Mouse (Mus musculus) myocyte (in vitro differentiated cells): Measurements from ENCODE around the gene Dcp1a. TPM values are rescaled to one million over a fixed set of nuclear protein-coding genes. Genes with fewer than 3 reads are reported as not detected.

Source experiments
- H3K27me3 ChIP-seq: one replicate; pipeline ENCODE4 v1.6.1; 2011; ENCODE audit not compliant: control insufficient read depth, insufficient read depth, insufficient read length
- H3K36me3 ChIP-seq: one replicate; pipeline ENCODE4 v1.6.1; 2011; ENCODE audit not compliant: control insufficient read depth, insufficient read depth
- H3K4me2 ChIP-seq: one replicate; pipeline ENCODE4 v1.6.1; 2011; ENCODE audit warnings: low read depth, control low read depth
- H3K4me3 ChIP-seq: one replicate; pipeline ENCODE4 v1.5.1; 2011; ENCODE audit warnings: mild to moderate bottlenecking, control low read depth, moderate library complexity
- H3K79me2 ChIP-seq: one replicate; pipeline ENCODE4 v1.6.1; 2011; ENCODE audit not compliant: control insufficient read depth, insufficient read depth
- H3ac ChIP-seq: one replicate; pipeline ENCODE4 v1.6.1; 2011; ENCODE audit not compliant: control insufficient read depth, insufficient read length
- CEBPB ChIP-seq: IDR thresholded peaks from 2 replicates; pipeline ENCODE4 v1.6.1; 2011; ENCODE audit warnings: mild to moderate bottlenecking, moderate library complexity; ENCODE audit not compliant: poor library complexity, insufficient read depth, severe bottlenecking
- E2F4 ChIP-seq: IDR thresholded peaks from one replicate; pipeline ENCODE4 v1.6.1; 2011; ENCODE audit warnings: mild to moderate bottlenecking, control low read depth, moderate library complexity; ENCODE audit not compliant: insufficient read depth
- MAX ChIP-seq: IDR thresholded peaks from one replicate; pipeline ENCODE4 v1.6.1; 2011; ENCODE audit warnings: low read depth, mild to moderate bottlenecking, control low read depth
- MYOD1 ChIP-seq, 3 experiments: IDR thresholded peaks; one replicate each; pipeline ENCODE4 v1.6.1; 2011; ENCODE audit warnings: control low read depth in 2 of 3, low read depth in 2 of 3, mild to moderate bottlenecking in 2 of 3, moderate library complexity in 1 of 3; ENCODE audit not compliant: insufficient read length in 2 of 3, control insufficient read depth in 1 of 3
- MYOG ChIP-seq, 3 experiments: IDR thresholded peaks; one replicate each; pipeline ENCODE4 v1.6.1; 2011; ENCODE audit warnings: control low read depth in 2 of 3, low read depth in 2 of 3, mild to moderate bottlenecking in 2 of 3; ENCODE audit not compliant: insufficient read length in 2 of 3, control insufficient read depth in 1 of 3, insufficient read depth in 1 of 3
- POLR2A ChIP-seq: IDR thresholded peaks from one replicate; pipeline ENCODE4 v1.6.1; 2011; ENCODE audit warnings: low read depth, mild to moderate bottlenecking, control low read depth, moderate library complexity; ENCODE audit not compliant: insufficient read length
- POLR2AphosphoS2 ChIP-seq: IDR thresholded peaks from one replicate; pipeline ENCODE4 v1.6.1; 2011; ENCODE audit warnings: low read depth, control low read depth; ENCODE audit not compliant: insufficient read length
- REST ChIP-seq: IDR thresholded peaks from one replicate; pipeline ENCODE4 v1.6.1; 2011; ENCODE audit warnings: mild to moderate bottlenecking, control low read depth, moderate library complexity; ENCODE audit not compliant: insufficient read depth, insufficient read length
- SRF ChIP-seq: IDR thresholded peaks from one replicate; pipeline ENCODE4 v1.6.1; 2011; ENCODE audit warnings: low read depth; ENCODE audit not compliant: control insufficient read depth, insufficient read length
- TCF12 ChIP-seq: IDR thresholded peaks from one replicate; pipeline ENCODE4 v1.6.1; 2011; ENCODE audit warnings: mild to moderate bottlenecking, control low read depth; ENCODE audit not compliant: poor library complexity, insufficient read depth, severe bottlenecking
- TCF3 ChIP-seq: IDR thresholded peaks from one replicate; pipeline ENCODE4 v1.6.1; 2011; ENCODE audit warnings: low read depth, control low read depth; ENCODE audit not compliant: insufficient read length
- USF1 ChIP-seq: IDR thresholded peaks from one replicate; pipeline ENCODE4 v1.6.1; 2011; ENCODE audit warnings: low read depth, mild to moderate bottlenecking, control low read depth, moderate library complexity
- polyA plus RNA-seq: library from polyadenylated mRNA; unstranded; fragments of >200 nt; fragmentation: generic; extraction: Trizol; gene quantifications from one replicate; pipeline ENCODE4 v1.2.1, GENCODE M21; 2012; ENCODE audit warnings: missing spikeins

Dcp1a gene
- polyA plus RNA-seq, 1 experiment, result 7.2 TPM

DNA sequence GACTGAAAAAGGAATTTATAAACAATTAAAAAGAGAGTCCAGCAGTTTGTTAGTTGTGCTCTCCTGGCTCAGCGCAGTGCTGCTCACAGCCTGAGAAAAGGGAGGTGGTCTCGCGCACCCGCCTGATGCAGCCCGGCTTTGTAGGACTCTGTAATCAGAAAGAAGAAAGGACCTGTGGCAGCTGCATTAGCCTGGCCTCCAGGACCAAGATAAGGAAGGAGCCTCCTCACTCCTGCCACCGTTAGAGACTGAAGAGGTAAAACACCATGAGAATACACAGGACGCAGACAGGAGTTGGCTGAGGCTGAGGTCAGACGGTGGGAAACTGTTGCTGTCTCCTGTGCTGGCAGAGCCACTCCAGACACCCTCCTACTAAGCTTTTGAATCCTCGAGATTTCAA lies 12.0 kb downstream of the Dcp1a start, which contains the start of gene Cacna1d:
Gene Cacna1d, minus strand, starts transcription at position 114 of the 400 bp plus-strand sequence.
- H3ac ChIP-seq, result no peak within 1 kb of the TSS
- H3K36me3 ChIP-seq, result peaks cover 38% of the 10 kb centered on the region
- H3K4me3 ChIP-seq, result no peak within 1 kb of the TSS
- no peaks in the 10 kb centered on the region for H3K27me3 ChIP-seq
- TF ChIP-seq POLR2AphosphoS2 (no peak), TCF3 (no peak), POLR2A (no peak), CEBPB (no peak), MAX (no peak), MYOD1 (IDR thresholded peaks at IDR 0.05; ENCODE audit: control insufficient read depth in 1 of 3, insufficient read length in 2 of 3, low read depth in 2 of 3) (no peak), REST (no peak), E2F4 (no peak), TCF12 (no peak), USF1 (no peak), MYOG (IDR thresholded peaks at IDR 0.05; ENCODE audit: control insufficient read depth in 1 of 3, insufficient read depth in 1 of 3, insufficient read length in 2 of 3, low read depth in 2 of 3) (no peak), SRF (no peak)
- H3K4me2 ChIP-seq, result no peak within 1 kb of the TSS
- H3K79me2 ChIP-seq, result peaks cover 6% of the 10 kb centered on the region

DNA sequence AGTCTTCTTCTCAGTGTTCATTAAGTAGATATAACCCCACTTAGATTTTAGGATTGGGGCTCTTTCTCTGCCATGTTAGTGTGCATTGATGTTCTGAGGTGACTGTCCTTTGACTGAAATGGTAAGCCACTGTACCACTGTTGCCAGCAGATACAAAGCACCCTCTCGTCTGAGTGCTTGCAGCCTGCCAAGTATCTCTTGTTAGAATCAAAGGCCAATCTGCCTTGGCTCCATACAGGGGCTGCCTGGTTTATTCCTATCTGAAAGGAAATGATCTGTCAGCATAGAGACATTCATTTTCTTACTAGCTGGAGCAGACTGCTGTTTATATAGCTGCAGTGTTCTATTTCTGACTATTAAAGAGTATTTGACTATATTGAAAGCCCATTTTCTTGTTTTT lies 13.9 kb downstream of the Dcp1a start:
- Histone ChIP-seq H3ac (no peak overlapping the region), H3K27me3 (no peaks in the 10 kb centered on the region), H3K4me3 (no peak overlapping the region), H3K36me3 (peaks cover 22% of the 10 kb centered on the region), H3K4me2 (no peak overlapping the region), H3K79me2 (peaks cover 18% of the 10 kb centered on the region)
- TF ChIP-seq MAX, result no peak
- TF ChIP-seq TCF12, result no peak
- no peak for TF ChIP-seq MYOD1 (IDR thresholded peaks at IDR 0.05; ENCODE audit: control insufficient read depth in 1 of 3, insufficient read length in 2 of 3, low read depth in 2 of 3)
- no peak for TF ChIP-seq TCF3
- no peak for TF ChIP-seq SRF
- TF ChIP-seq REST, result no peak
- no peak for TF ChIP-seq CEBPB
- TF ChIP-seq POLR2A, result no peak
- TF ChIP-seq E2F4, result no peak
- no peak for TF ChIP-seq POLR2AphosphoS2
- no peak for TF ChIP-seq MYOG (IDR thresholded peaks at IDR 0.05; ENCODE audit: control insufficient read depth in 1 of 3, insufficient read depth in 1 of 3, insufficient read length in 2 of 3, low read depth in 2 of 3)
- no peak for TF ChIP-seq USF1

DNA sequence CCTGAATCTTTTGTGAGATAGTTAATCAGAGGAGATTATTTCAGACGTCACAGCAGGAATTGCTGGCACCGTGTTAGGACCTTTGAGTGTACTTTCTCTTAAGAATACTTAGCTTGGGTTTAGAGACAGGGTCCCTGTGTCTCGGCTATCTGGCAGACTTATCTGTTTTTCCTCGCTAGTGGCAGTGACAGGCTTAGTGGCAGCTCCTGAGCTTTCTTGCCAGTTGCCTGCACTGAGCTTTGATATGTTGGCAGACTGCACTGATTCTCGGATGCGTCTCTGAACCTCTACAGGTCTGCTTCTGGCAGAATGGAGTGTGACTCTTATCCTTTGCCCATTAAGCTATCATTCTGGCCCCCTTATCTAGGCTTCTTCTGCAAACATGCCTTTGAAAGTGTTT lies 15.7 kb downstream of the Dcp1a start:
- Histone ChIP-seq H3K4me3 (no peak overlapping the region), H3K27me3 (no peaks in the 10 kb centered on the region), H3K4me2 (no peak overlapping the region), H3K79me2 (peaks cover 18% of the 10 kb centered on the region), H3ac (no peak overlapping the region), H3K36me3 (peaks cover 17% of the 10 kb centered on the region)
- TF ChIP-seq REST (no peak), POLR2A (no peak), MYOD1 (IDR thresholded peaks at IDR 0.05; ENCODE audit: control insufficient read depth in 1 of 3, insufficient read length in 2 of 3, low read depth in 2 of 3) (no peak), MYOG (IDR thresholded peaks at IDR 0.05; ENCODE audit: control insufficient read depth in 1 of 3, insufficient read depth in 1 of 3, insufficient read length in 2 of 3, low read depth in 2 of 3) (no peak), SRF (no peak), TCF12 (no peak), MAX (no peak), CEBPB (no peak), E2F4 (no peak), TCF3 (no peak), USF1 (no peak), POLR2AphosphoS2 (no peak)

DNA sequence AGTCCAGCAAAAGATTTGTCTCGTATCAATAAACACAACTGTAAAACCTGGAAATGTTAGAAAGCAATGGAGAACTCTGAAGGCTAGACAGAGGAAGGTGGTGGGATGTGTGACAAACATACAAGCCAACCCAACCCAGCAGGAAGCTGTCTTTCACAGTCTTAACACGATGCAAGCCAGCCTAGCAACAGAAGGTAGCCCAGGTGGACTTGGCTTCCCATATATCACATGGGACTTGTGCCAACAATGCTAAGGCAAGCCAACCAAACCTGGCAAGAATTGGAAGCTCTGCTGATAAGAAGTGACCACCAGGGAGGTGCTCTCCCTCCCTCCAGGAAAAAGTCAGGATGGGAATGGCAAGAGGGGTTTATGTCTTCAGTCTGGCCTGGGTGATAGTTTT lies 18.9 kb downstream of the Dcp1a start:
- H3K27me3 ChIP-seq, result no peaks in the 10 kb centered on the region
- H3K4me2 ChIP-seq, result no peak overlapping the region
- TF ChIP-seq POLR2A (no peak), CEBPB (no peak), MAX (no peak), USF1 (no peak), TCF3 (no peak), SRF (no peak), POLR2AphosphoS2 (no peak), E2F4 (no peak), REST (no peak), TCF12 (no peak), MYOD1 (IDR thresholded peaks at IDR 0.05; ENCODE audit: control insufficient read depth in 1 of 3, insufficient read length in 2 of 3, low read depth in 2 of 3) (no peak), MYOG (IDR thresholded peaks at IDR 0.05; ENCODE audit: control insufficient read depth in 1 of 3, insufficient read depth in 1 of 3, insufficient read length in 2 of 3, low read depth in 2 of 3) (no peak)
- H3K4me3 ChIP-seq, result no peak overlapping the region
- peaks cover 18% of the 10 kb centered on the region for H3K79me2 ChIP-seq
- peaks cover 7% of the 10 kb centered on the region for H3K36me3 ChIP-seq
- H3ac ChIP-seq, result no peak overlapping the region
